ENCODE assay signal across 29 mouse cellular contexts in the genomic region with DNA sequence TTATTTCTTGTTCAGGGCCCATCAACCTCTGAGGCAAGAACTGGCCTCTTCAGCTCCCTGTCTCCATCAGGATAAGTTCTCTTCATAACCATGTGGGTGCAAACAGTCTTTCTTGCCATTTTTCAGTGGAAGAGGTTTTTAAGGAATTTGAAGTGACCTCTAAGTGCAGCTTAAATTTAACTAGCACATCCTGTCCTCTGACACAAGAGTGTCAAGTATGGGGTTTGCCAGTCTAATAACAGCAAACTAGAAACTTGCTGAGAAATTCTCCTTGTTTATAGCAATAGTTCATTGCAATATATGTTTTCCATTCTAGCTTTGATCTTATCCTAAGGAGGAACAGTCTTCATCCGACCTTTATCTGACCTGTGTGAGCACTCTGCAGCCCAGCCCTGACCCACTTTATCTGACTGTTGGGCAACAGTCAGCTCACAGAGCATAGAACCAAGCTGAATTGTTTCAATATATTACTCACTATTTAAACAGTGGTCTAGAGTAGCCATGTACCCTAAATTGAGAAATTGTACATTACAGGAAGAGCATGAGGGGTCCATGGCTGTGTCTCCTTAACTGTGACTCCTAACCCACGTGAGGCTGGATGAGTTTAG. TPM values are rescaled to one million over a fixed set of nuclear protein-coding genes. Genes with fewer than 3 reads are reported as not detected.
DNase-seq lines count a peak whose midpoint lies in the region; ATAC-seq and TF ChIP-seq lines count a peak whose summit lies in the region.
"Had no signal": no experiment of that assay in that cellular context is flagged by ENCODE, and none has a peak within 500 bp of the region (broad histone marks: within the 10 kb centered on the region; RNA-seq: fewer than 3 reads in every experiment).

No protein-coding gene starts in this region.

- H3K27me3 ChIP-seq in embryonic facial prominence, embryonic 12.5 days, result no peaks in the 10 kb centered on the region
- no peaks in the 10 kb centered on the region for H3K27me3 ChIP-seq in embryonic facial prominence, embryonic 10.5 days (replicated peaks; ENCODE audit: low read depth, poor library complexity, severe bottlenecking)
- H3K27me3 ChIP-seq in lung, embryonic 14.5 days (ENCODE audit: insufficient read depth, low read length), result no peaks in the 10 kb centered on the region
- no peaks in the 10 kb centered on the region for H3K27me3 ChIP-seq in lung, embryonic 16.5 days (ENCODE audit: control insufficient read depth, insufficient read depth, low read depth, low read length)
- H3K27me3 ChIP-seq: embryonic facial prominence, embryonic 13.5 days; embryonic facial prominence, embryonic 15.5 days; forebrain, embryonic 12.5 days had no signal

- H3K4me1 ChIP-seq in embryonic facial prominence, embryonic 12.5 days, result no peaks in the 10 kb centered on the region
- no peaks in the 10 kb centered on the region for H3K4me1 ChIP-seq in embryonic facial prominence, embryonic 10.5 days
- no peaks in the 10 kb centered on the region for H3K4me1 ChIP-seq in lung, embryonic 14.5 days (ENCODE audit: insufficient read depth)
- H3K4me1 ChIP-seq in lung, adult 2 months (ENCODE audit: control insufficient read depth, insufficient read depth, low read length), result no peaks in the 10 kb centered on the region
- H3K4me1 ChIP-seq in lung, embryonic 16.5 days (replicated peaks; ENCODE audit: control insufficient read depth, insufficient read depth, low read length), result no peaks in the 10 kb centered on the region
- H3K4me1 ChIP-seq: embryonic facial prominence, embryonic 13.5 days; embryonic facial prominence, embryonic 15.5 days; forebrain, embryonic 12.5 days had no signal

- no peak overlapping the region for H3K27ac ChIP-seq in embryonic facial prominence, embryonic 12.5 days
- no peak overlapping the region for H3K27ac ChIP-seq in embryonic facial prominence, embryonic 10.5 days (replicated peaks)
- H3K27ac ChIP-seq in lung, embryonic 14.5 days (ENCODE audit: low read depth), result no peak overlapping the region
- H3K27ac ChIP-seq in lung, embryonic 16.5 days (ENCODE audit: low read length), result no peak overlapping the region
- H3K27ac ChIP-seq: embryonic facial prominence, embryonic 13.5 days; embryonic facial prominence, embryonic 15.5 days; forebrain, embryonic 10.5 days; forebrain, embryonic 12.5 days had no signal

- no peak overlapping the region for H3K9ac ChIP-seq in embryonic facial prominence, embryonic 12.5 days
- H3K9ac ChIP-seq in lung, embryonic 14.5 days, result no peak overlapping the region
- H3K9ac ChIP-seq in lung, embryonic 16.5 days (ENCODE audit: low read length), result no peak overlapping the region
- H3K9ac ChIP-seq: embryonic facial prominence, embryonic 13.5 days; embryonic facial prominence, embryonic 15.5 days; forebrain, embryonic 12.5 days had no signal

- no peak for DNase-seq in embryonic facial prominence, embryonic 10.5 days (ENCODE audit: low spot score)
- DNase-seq in lung, embryonic 14.5 days, result no peak
- DNase-seq in lung, adult 2 months, result no peak
- DNase-seq in lung, postnatal 14 days, result no peak
- peak; percentile 7 for DNase-seq in lung, postnatal 36 days
- no peak for DNase-seq in right cerebral cortex, postnatal 10 days (ENCODE audit: low spot score in 2 of 2)
- DNase-seq: adrenal gland, postnatal 10 days; adrenal gland, postnatal 25 days; B cell, adult 2 months; cerebellum, adult 11 months; cerebellum, adult 18-20 months; cerebellum, adult 8-10 months; cerebellum, adult 9-11 months; cerebellum, postnatal 14 days; cerebellum, postnatal 36 days; embryo, embryonic 11 days had no signal

- no peak overlapping the region for H3K4me2 ChIP-seq in embryonic facial prominence, embryonic 12.5 days (replicated peaks)
- H3K4me2 ChIP-seq in lung, embryonic 14.5 days, result no peak overlapping the region
- no peak overlapping the region for H3K4me2 ChIP-seq in lung, embryonic 16.5 days (ENCODE audit: low read depth, low read length)
- H3K4me2 ChIP-seq: embryonic facial prominence, embryonic 13.5 days; embryonic facial prominence, embryonic 15.5 days; forebrain, embryonic 12.5 days had no signal

- no peaks in the 10 kb centered on the region for H3K36me3 ChIP-seq in embryonic facial prominence, embryonic 12.5 days
- H3K36me3 ChIP-seq in embryonic facial prominence, embryonic 10.5 days (replicated peaks), result no peaks in the 10 kb centered on the region
- H3K36me3 ChIP-seq in lung, embryonic 14.5 days (ENCODE audit: insufficient read depth), result no peaks in the 10 kb centered on the region
- no peaks in the 10 kb centered on the region for H3K36me3 ChIP-seq in lung, embryonic 16.5 days (ENCODE audit: control insufficient read depth, insufficient read depth, low read length)
- H3K36me3 ChIP-seq: embryonic facial prominence, embryonic 13.5 days; embryonic facial prominence, embryonic 15.5 days; forebrain, embryonic 10.5 days; forebrain, embryonic 12.5 days; G1E had no signal

- 65% methylated on average over 2 of the region's 2 CpGs for WGBS in embryonic facial prominence, embryonic 12.5 days
- WGBS in embryonic facial prominence, embryonic 10.5 days, result 83% methylated on average over 2 of the region's 2 CpGs
- WGBS in lung, embryonic 14.5 days, result 45% methylated on average over 2 of the region's 2 CpGs
- 38% methylated on average over 2 of the region's 2 CpGs for WGBS in lung, adult 2 months
- 33% methylated on average over 2 of the region's 2 CpGs for WGBS in lung, embryonic 16.5 days

- no peak overlapping the region for H3K4me3 ChIP-seq in embryonic facial prominence, embryonic 12.5 days
- no peak overlapping the region for H3K4me3 ChIP-seq in embryonic facial prominence, embryonic 10.5 days
- no peak overlapping the region for H3K4me3 ChIP-seq in lung, embryonic 14.5 days (ENCODE audit: low read depth, low read length)
- no peak overlapping the region for H3K4me3 ChIP-seq in lung, adult 2 months (replicated peaks; ENCODE audit: extremely low read depth, low read depth, low read length)
- no peak overlapping the region for H3K4me3 ChIP-seq in lung, embryonic 16.5 days (ENCODE audit: low read length)
- H3K4me3 ChIP-seq: embryonic facial prominence, embryonic 13.5 days; embryonic facial prominence, embryonic 15.5 days; erythroblast, embryonic 14.5 days; forebrain, embryonic 10.5 days; forebrain, embryonic 12.5 days had no signal

- TF ChIP-seq CTCF in lung, embryonic 14.5 days (IDR thresholded peaks at IDR 0.05; ENCODE audit: low read depth), result no peak
- no peak for TF ChIP-seq CTCF in lung, adult 2 months (IDR thresholded peaks at IDR 0.05; ENCODE audit: insufficient read depth, low read length)

- ATAC-seq in embryonic facial prominence, embryonic 12.5 days (ENCODE audit: insufficient number of reproducible peaks, insufficient read depth, low FRiP score, low TSS enrichment), result peak; percentile 28; the same call in 1 of the 2 replicates
- ATAC-seq in lung, embryonic 14.5 days (ENCODE audit: insufficient read depth), result peak; percentile 49; the same call in 1 of the 2 replicates
- peak; percentile 56 for ATAC-seq in lung, embryonic 16.5 days (ENCODE audit: low read depth)
- ATAC-seq: activated CD4-positive, CD25-positive, alpha-beta regulatory T cell, adult 4 months; CD4-positive, CD25-positive, alpha-beta regulatory T cell, adult 4 months; forebrain, embryonic 14.5 days; forebrain, embryonic 16.5 days; Patski had no signal

- TF ChIP-seq POLR2A in lung, adult 2 months (IDR thresholded peaks at IDR 0.05; ENCODE audit: borderline replicate concordance, extremely low read depth, low read depth, low read length), result no peak

- H3K9me3 ChIP-seq in embryonic facial prominence, embryonic 12.5 days, result no peaks in the 10 kb centered on the region
- H3K9me3 ChIP-seq in embryonic facial prominence, embryonic 10.5 days, result no peaks in the 10 kb centered on the region
- H3K9me3 ChIP-seq in lung, embryonic 14.5 days (ENCODE audit: low read depth, low read length), result no peaks in the 10 kb centered on the region
- H3K9me3 ChIP-seq in lung, embryonic 16.5 days (ENCODE audit: control insufficient read depth, low read length), result no peaks in the 10 kb centered on the region
- H3K9me3 ChIP-seq: embryonic facial prominence, embryonic 13.5 days; embryonic facial prominence, embryonic 15.5 days; forebrain, embryonic 10.5 days; forebrain, embryonic 12.5 days; G1E had no signal

RNA-seq across cellular contexts. Expression of gene Flrt3, which starts 49.4 kb away (rescaled TPM):
- polyA plus RNA-seq in embryonic facial prominence, embryonic 12.5 days (2016; fragmentation: Nextera tagmentation; extraction: Ambion mirVana), result 77.2 and 86.0 TPM in 2 replicates
- polyA plus RNA-seq in embryonic facial prominence, embryonic 10.5 days (2016; fragmentation: Nextera tagmentation; extraction: Ambion mirVana), result 57.6 and 66.9 TPM in 2 replicates
- polyA plus RNA-seq in lung, embryonic 14.5 days (2014; fragmentation: Nextera tagmentation; extraction: Ambion mirVana), result 10.2 and 13.7 TPM in 2 replicates
- polyA plus RNA-seq in lung, adult 2 months (2012; rRNA removed), result 5.4 and 9.8 TPM in 2 replicates
- polyA plus RNA-seq in lung, embryonic 16.5 days (2015; fragmentation: Nextera tagmentation; extraction: Ambion mirVana), result 16.0 and 17.1 TPM in 2 replicates
- polyA plus RNA-seq: G1E had no signal
